Mouse (Mus musculus) cerebellum, adult 11-12 months (tissue): ENCODE measurements at regions not wholly inside any gene's neighbourhood (a gene's known extent, or its start where the extent isn't known, plus 50 kb on each side); places are given as distances from the start of the nearest gene placed in this dataset.

Experiments
- DNase-seq: peaks from one replicate; pipeline ENCODE4 v3.0.0; 2022

GRCm38 (mm10) chr14:98937933-98938332, 56.2 kb downstream of the Rpl36a-ps1 start:
- no peak for DNase-seq

DNA sequence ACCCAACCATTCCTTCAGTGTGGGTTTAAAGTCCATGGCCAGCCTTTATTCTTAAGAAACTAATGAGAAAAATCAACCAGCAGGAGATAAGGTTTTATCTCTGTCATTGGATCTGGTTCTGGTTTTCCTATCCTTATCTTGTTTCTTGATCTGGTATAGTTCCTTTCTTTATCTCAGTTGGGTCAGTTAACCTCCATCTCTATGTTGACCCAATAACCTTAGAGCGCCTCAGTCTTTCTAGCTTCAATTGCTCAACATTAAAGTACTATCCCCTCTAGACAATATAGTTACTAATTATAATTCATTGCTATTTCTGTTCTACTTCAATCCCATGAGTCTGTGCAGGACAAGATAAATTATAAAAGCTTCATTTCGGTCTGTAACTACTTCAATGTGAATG, 56.7 kb downstream of the Rpl36a-ps1 start:
- DNase-seq: no peak

- DNase-seq: no peak
Measured at GRCm38 (mm10) chr14:98933371-98933916, 60.7 kb downstream of the Rpl36a-ps1 start.

- no peak for DNase-seq
Measured at GRCm38 (mm10) chr14:98929276-98929675, 64.8 kb downstream of the Rpl36a-ps1 start.

GRCm38 (mm10) chr14:98908234-98908633, 85.9 kb downstream of the Rpl36a-ps1 start:
- DNase-seq: no peak

- no peak for DNase-seq
Measured at GRCm38 (mm10) chr14:98898876-98899275, 95.2 kb downstream of the Rpl36a-ps1 start.

GRCm38 (mm10) chr14:98897390-98897789, 96.7 kb downstream of the Rpl36a-ps1 start:
- no peak for DNase-seq

GRCm38 (mm10) chr14:98895933-98896332, 98.2 kb downstream of the Rpl36a-ps1 start:
- no peak for DNase-seq

- DNase-seq: no peak
Measured at GRCm38 (mm10) chr14:98892670-98893069, 101.4 kb downstream of the Rpl36a-ps1 start.

DNA sequence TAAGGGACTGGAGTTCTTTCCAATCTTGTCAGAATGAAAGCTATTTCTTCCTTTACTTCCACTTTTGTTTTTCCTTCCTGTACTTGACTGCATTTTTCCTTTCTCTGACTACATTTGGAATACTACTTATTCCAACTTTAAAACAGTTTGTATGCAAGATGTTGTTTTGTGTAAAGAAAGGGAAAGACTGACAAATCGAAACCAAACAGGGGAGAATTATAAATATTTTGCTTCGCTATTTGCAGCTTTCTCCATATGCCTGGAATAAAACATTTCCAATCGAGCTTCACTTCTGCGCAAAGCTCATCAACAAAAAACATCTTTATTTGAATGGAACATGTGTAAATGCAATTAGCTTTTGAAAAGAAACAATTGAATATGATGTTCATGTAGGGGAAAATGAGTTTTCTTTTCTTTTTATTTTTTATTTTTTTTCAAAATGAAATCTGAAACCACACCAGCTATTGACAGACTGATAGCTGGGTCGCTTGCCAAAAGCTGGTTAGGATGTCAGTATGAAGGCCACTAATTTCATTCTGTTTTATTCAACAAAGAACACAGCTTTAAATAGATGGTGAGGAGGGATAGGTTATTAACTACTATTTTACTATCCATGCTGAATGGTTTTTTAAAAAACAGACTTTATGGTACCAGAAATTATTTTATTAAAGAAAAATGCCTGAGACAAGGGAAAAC, 102.7 kb downstream of the Rpl36a-ps1 start:
- DNase-seq: no peak

GRCm38 (mm10) chr14:98887588-98887987, 106.5 kb downstream of the Rpl36a-ps1 start:
- DNase-seq: no peak

DNA sequence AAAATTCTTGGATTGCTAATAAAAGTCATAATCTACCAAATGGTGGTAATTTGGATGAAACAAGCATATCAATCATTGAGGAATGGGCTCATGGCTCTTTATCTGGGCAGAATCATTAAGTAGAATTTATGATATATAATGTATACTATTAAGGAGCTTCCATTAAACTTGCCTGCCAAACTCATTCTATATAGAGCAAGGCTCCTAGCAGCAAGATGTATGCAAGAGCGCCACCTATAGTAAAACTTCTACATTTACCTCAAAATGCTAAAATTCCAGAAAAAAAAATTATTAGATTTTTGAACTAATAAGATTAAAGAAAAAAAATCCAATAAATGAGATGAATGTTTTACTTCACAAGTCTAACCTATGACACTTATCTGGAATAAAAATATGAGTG, 107.1 kb downstream of the Rpl36a-ps1 start:
- no peak for DNase-seq

- no peak for DNase-seq
Measured at GRCm38 (mm10) chr14:98882586-98882985, 111.5 kb downstream of the Rpl36a-ps1 start.

DNA sequence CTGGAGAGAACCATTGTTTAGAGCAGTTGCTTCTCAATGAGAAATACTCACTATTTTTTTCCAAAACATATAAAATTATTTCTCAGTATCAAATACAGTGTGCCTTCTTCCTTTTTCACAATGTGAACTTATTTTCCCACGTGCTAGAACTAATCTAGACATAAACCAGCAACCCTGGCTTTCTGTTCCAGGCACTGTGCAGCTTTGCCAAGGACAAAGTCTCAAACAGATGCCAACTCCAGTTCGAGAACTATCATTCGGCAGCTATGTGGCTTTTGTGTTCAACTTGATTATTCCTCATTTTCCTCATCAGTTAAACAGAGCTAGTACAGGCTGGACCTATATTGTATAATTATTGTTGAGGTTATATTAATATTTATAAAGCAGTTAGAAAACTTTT, 116.2 kb downstream of the Rpl36a-ps1 start:
- no peak for DNase-seq

GRCm38 (mm10) chr14:98873446-98873845, 120.7 kb downstream of the Rpl36a-ps1 start:
- DNase-seq: no peak

GRCm38 (mm10) chr14:98869888-98870287, 124.2 kb downstream of the Rpl36a-ps1 start:
- DNase-seq: no peak

DNA sequence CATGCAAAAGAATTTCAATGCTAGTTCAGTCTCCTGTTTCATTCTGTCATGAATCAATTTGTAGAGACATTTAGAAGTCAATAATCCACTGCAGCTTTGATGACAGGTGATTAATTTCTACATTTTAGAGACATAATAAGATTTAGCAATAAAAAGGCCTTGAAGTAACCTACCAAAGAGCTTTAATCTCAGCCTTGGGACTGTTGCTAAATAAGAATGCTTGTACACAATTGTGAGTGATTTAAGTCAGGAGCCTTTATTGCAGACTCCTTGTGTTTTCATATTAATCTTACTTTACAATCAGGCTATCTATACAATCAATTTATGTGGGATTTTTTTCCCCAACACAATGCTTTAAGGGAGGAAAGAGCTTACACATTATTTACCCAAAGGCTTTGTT, 127.2 kb downstream of the Rpl36a-ps1 start:
- no peak for DNase-seq

DNA sequence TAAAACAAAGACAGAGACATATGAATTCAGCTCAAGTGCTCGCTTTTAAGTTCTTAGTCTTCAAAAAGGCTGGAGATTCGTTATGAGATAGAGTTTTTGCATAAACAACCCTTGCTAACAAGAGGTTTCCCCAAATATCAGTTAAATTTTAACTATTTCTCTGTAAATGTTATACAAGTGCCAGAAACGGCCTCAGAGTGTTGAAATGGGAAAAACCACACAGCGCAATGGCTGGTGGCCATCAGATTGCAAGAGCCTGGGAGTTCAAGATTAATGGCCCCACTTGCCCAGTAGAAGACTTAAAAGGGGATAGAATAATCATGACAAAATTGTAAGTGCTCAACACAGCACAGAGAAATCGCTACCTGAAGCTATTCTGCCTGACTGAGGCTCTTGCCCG, 130.1 kb downstream of the Rpl36a-ps1 start:
- no peak for DNase-seq

DNA sequence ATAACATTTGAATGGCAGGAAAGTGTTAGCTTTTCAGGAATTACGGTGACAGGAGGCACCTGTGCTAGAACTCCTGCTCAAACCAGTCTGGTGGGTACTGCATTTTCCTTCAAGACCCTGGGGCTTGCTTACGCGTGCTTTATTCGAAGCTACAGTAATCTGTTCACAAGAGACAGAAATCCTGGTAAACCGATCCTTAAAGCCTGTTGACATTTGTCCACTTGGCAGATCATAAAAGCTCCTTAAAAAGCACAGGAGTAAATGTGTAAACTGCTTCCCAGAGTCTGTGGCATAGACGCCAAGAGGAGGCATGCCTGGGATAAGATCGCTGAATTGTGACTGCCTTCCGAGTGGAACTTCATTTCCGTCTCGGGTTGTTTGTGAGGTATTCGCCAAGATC, 130.5 kb downstream of the Rpl36a-ps1 start:
- DNase-seq: no peak

DNA sequence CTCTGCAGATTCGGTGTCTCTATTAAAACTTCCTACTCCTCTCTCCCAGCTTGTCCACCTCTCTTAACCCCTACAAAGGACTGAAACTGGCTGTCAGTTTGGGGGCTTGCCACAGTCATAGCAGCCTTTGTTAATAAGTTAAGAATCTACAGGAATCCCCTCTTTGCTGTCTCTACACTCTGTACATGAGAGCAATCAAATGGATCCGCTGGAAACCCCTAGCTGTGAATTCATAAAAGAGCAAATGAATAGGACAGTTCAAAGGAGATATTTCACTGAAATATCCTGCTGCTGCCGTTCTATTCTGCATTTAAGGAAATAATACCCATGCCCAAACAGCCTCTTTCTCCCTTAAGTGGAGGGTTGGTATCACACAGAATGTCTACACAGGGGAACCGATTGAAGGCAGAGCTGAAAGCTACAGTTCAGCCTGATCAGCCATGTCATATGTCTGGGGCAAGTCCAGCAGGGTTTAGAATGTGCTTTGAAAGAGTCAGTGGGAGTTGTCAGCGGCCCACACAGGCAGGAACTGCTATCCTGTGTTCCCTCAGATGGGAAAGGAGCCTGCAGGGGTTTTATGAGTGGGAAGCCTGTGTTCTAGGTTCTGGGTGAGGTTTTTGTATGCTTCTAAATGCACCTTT, 131.9 kb downstream of the Rpl36a-ps1 start:
- no peak for DNase-seq

DNA sequence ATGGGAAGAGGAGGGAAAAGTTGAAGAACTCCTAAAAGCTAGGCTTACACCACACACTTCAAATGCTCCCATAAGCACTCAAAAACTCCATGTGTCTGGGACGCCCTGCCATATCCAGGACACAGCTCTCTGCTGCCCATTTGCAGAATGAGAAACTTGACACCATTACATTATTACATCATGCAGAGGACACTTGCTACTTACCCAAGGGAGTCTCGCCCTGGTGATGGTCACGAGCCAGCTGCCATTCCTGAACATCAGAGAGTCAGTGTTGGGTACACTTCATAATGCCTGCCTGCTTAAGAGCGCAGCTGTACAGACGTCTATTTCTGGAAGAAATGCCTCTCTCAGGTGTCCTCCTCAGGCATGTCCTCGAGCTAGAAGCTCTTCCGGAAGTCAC, 135.3 kb downstream of the Rpl36a-ps1 start:
- no peak for DNase-seq

GRCm38 (mm10) chr14:98848500-98848899, 145.6 kb downstream of the Rpl36a-ps1 start:
- no peak for DNase-seq

DNA sequence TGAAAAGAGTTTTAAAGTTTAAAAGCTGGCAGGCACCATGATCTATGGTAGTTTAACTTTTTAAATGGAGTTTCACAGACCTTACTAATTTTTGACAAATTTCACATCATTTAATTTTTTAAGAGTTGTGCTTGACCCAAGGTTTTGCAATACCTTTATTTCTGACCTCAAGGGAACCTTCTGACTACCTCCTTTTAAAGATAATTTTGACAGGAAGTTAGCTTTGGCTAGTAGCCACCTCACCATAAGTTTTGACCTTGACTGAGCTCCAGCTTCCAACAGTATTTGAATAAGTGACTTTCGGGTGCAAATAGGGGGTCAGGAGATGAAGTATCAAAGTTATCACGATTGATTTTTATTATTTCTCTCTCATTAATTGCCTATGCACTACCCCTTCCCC, 149.9 kb downstream of the Rpl36a-ps1 start:
- DNase-seq: no peak

DNA sequence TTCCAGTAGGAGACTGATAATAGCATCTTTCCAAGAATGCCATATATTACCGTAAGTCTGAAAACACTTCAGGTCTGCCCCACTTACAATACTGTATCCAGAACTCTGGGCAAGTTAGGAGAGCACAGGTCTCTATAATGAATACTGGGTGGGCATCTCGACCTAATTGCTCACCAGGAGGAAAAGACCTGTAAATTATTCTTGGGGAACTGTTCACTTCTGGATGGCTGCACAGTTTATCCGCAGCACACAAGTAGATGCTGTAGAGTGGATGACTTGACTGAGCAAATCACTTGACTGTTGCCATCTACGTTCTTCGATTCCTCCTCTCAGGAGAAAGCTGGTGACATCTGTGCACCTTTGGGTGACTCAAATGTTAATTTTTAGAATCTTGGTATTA, 159.8 kb downstream of the Rpl36a-ps1 start:
- DNase-seq: no peak
